Mouse (Mus musculus) CH12.LX (cell line): Measurements from ENCODE around the gene Cacnb4. TPM values are rescaled to one million over a fixed set of nuclear protein-coding genes. Genes with fewer than 3 reads are reported as not detected.

Experiments
- DNase-seq: peaks from one replicate; pipeline ENCODE4 v3.0.0-alpha.2; 2013; ENCODE audit errors: extremely low read depth
- H3K27ac ChIP-seq: 2 replicates; pipeline ENCODE4 v1.5.1; 2012; ENCODE audit warnings: low read depth, mild to moderate bottlenecking, control low read depth, moderate library complexity; ENCODE audit not compliant: insufficient read depth
- H3K27me3 ChIP-seq: replicated peaks from 2 replicates; pipeline ENCODE3; 2012; ENCODE audit warnings: inconsistent platforms
- H3K36me3 ChIP-seq, 2 experiments: replicated peaks in 1 of 2; 2 replicates each; pipeline versions ENCODE3 to v1.6.1; 2012; ENCODE audit warnings: inconsistent platforms in 1 of 2, low read length in 1 of 2, mild to moderate bottlenecking in 1 of 2, mixed read lengths in 1 of 2, moderate library complexity in 1 of 2; ENCODE audit not compliant: control insufficient read depth in 1 of 2, insufficient read depth in 1 of 2
- H3K4me1 ChIP-seq, 2 experiments: 2 replicates each; pipeline ENCODE4 v1.6.1; 2012; ENCODE audit warnings: inconsistent platforms in 1 of 2, moderate library complexity in 1 of 2; ENCODE audit not compliant: insufficient read depth in 2 of 2, control insufficient read depth in 1 of 2
- H3K4me2 ChIP-seq: 2 replicates; pipeline ENCODE4 v1.6.1; 2012; ENCODE audit warnings: low read depth, mild to moderate bottlenecking, control low read depth; ENCODE audit not compliant: poor library complexity, insufficient read depth, severe bottlenecking
- H3K4me3 ChIP-seq, 3 experiments: fragments of 150-350 bp in 1 of 3; sonication (generic) in 1 of 3; replicated peaks in 1 of 3; 2 replicates each; pipeline versions ENCODE3 to v1.5.1; 2011 to 2012; ENCODE audit warnings: low read depth in 2 of 3, low read length in 2 of 3, mild to moderate bottlenecking in 2 of 3, moderate library complexity in 2 of 3, control low read depth in 1 of 3, improper control_type of control experiment in 1 of 3, inconsistent platforms in 1 of 3, mixed read lengths in 1 of 3; ENCODE audit not compliant: poor library complexity in 1 of 3
- H3K79me2 ChIP-seq: replicated peaks from 2 replicates; pipeline ENCODE4 v1.6.1; 2012; ENCODE audit warnings: mild to moderate bottlenecking, moderate library complexity; ENCODE audit not compliant: control insufficient read depth, poor library complexity, insufficient read depth, severe bottlenecking; ENCODE audit errors: extremely low read depth
- H3K9ac ChIP-seq: 2 replicates; pipeline ENCODE4 v1.6.1; 2012; ENCODE audit warnings: low read depth, mild to moderate bottlenecking, control low read depth, moderate library complexity; ENCODE audit not compliant: insufficient read depth
- H3K9me3 ChIP-seq: replicated peaks from 2 replicates; pipeline ENCODE3; 2012; ENCODE audit warnings: low read length, inconsistent platforms, mixed read lengths
- BHLHE40 ChIP-seq: IDR thresholded peaks from 2 replicates; pipeline ENCODE4 v1.6.1; 2011; ENCODE audit warnings: mild to moderate bottlenecking, low read depth, low read length, improper control_type of control experiment
- CHD1 ChIP-seq: IDR thresholded peaks from 2 replicates; pipeline ENCODE4 v1.6.1; 2012; ENCODE audit warnings: low read depth, low read length, improper control_type of control experiment, inconsistent platforms
- CHD2 ChIP-seq: IDR thresholded peaks from 2 replicates; pipeline ENCODE4 v1.6.1; 2011; ENCODE audit warnings: low read length, improper control_type of control experiment
- CTCF ChIP-seq, 2 experiments: IDR thresholded peaks in 1 of 2; conservative IDR thresholded peaks in 1 of 2; 2 replicates each; pipeline ENCODE4 v1.5.1; 2011 to 2012; ENCODE audit warnings: low read depth in 2 of 2, low read length in 2 of 2, improper control_type of control experiment in 1 of 2, inconsistent platforms in 1 of 2, mild to moderate bottlenecking in 1 of 2, moderate library complexity in 1 of 2
- ELF1 ChIP-seq: IDR thresholded peaks from 2 replicates; pipeline ENCODE4 v1.6.1; 2014; ENCODE audit warnings: low read depth, mild to moderate bottlenecking, inconsistent platforms, low read length, improper control_type of control experiment
- EP300 ChIP-seq: IDR thresholded peaks from 2 replicates; pipeline ENCODE4 v1.6.1; 2011; ENCODE audit warnings: low read length, improper control_type of control experiment
- ETS1 ChIP-seq: conservative IDR thresholded peaks from 2 replicates; pipeline ENCODE4 v1.6.1; 2012; ENCODE audit warnings: low read depth, mild to moderate bottlenecking, inconsistent platforms, low read length, improper control_type of control experiment, moderate library complexity
- HCFC1 ChIP-seq: IDR thresholded peaks from 2 replicates; pipeline ENCODE4 v1.6.1; 2012; ENCODE audit warnings: low read depth, mild to moderate bottlenecking, inconsistent platforms, low read length, improper control_type of control experiment
- IRF4 ChIP-seq: IDR thresholded peaks from 2 replicates; pipeline ENCODE4 v1.6.1; 2014; ENCODE audit warnings: low read depth, mild to moderate bottlenecking, inconsistent platforms, low read length, improper control_type of control experiment
- JUND ChIP-seq: conservative IDR thresholded peaks from 2 replicates; pipeline ENCODE4 v1.6.1; 2011; ENCODE audit warnings: low read depth, low read length, improper control_type of control experiment
- KAT2A ChIP-seq: IDR thresholded peaks from 2 replicates; pipeline ENCODE4 v1.6.1; 2012; ENCODE audit warnings: low read length, improper control_type of control experiment, inconsistent platforms; ENCODE audit not compliant: insufficient replicate concordance
- MAFK ChIP-seq: IDR thresholded peaks from 2 replicates; pipeline ENCODE4 v1.6.1; 2011; ENCODE audit warnings: low read length, improper control_type of control experiment; ENCODE audit not compliant: insufficient replicate concordance
- MXI1 ChIP-seq: IDR thresholded peaks from 2 replicates; pipeline ENCODE4 v1.6.1; 2011; ENCODE audit warnings: mild to moderate bottlenecking, low read depth, low read length, improper control_type of control experiment
- NELFE ChIP-seq: IDR thresholded peaks from 2 replicates; pipeline ENCODE4 v1.6.1; 2011; ENCODE audit warnings: low read depth, low read length, improper control_type of control experiment
- PAX5 ChIP-seq: IDR thresholded peaks from 2 replicates; pipeline ENCODE4 v1.6.1; 2012; ENCODE audit warnings: low read length, inconsistent platforms, mixed read lengths
- POLR2A ChIP-seq: IDR thresholded peaks from 2 replicates; pipeline ENCODE4 v1.6.1; 2011; ENCODE audit warnings: low read depth, mild to moderate bottlenecking, improper control_type of control experiment, low read length
- POLR2AphosphoS2 ChIP-seq: IDR thresholded peaks from 2 replicates; pipeline ENCODE4 v1.6.1; 2011; ENCODE audit warnings: low read depth, low read length, improper control_type of control experiment
- RAD21 ChIP-seq: IDR thresholded peaks from 2 replicates; pipeline ENCODE4 v1.6.1; 2011; ENCODE audit warnings: low read depth, mild to moderate bottlenecking, low read length, improper control_type of control experiment, moderate library complexity
- RCOR1 ChIP-seq: conservative IDR thresholded peaks from 2 replicates; pipeline ENCODE4 v1.6.1; 2012; ENCODE audit warnings: low read depth, mild to moderate bottlenecking, inconsistent platforms, low read length, improper control_type of control experiment
- SIN3A ChIP-seq: IDR thresholded peaks from 2 replicates; pipeline ENCODE4 v1.6.1; 2012; ENCODE audit warnings: low read length, improper control_type of control experiment, inconsistent platforms
- TBP ChIP-seq: conservative IDR thresholded peaks from 2 replicates; pipeline ENCODE4 v1.6.1; 2011; ENCODE audit warnings: low read depth, low read length, improper control_type of control experiment
- UBTF ChIP-seq: IDR thresholded peaks from 2 replicates; pipeline ENCODE4 v1.6.1; 2012; ENCODE audit warnings: low read depth, mild to moderate bottlenecking, inconsistent platforms, low read length, improper control_type of control experiment, moderate library complexity
- USF2 ChIP-seq: conservative IDR thresholded peaks from 2 replicates; pipeline ENCODE4 v1.6.1; 2011; ENCODE audit warnings: low read depth, low read length, improper control_type of control experiment
- dilution Hi-C: fragments of 300-500 bp; cut with MboI; formaldehyde crosslinking; loops from 2 replicates; pipeline ENCODE4 v1.14.3; 2020; ENCODE audit warnings: low sequenced_read_pairs; ENCODE audit not compliant: extremely low pct_unique_long_range_greater_than_20kb, extremely low pct_ligation_motif_present
- in situ Hi-C: fragments of 300-500 bp; cut with MboI; formaldehyde crosslinking; loops from 3 replicates; pipeline ENCODE4 v1.14.3; 2019; ENCODE audit warnings: low sequenced_read_pairs, low pct_ligation_motif_present, low pct_unique_long_range_greater_than_20kb, mixed read lengths
- polyA plus RNA-seq: library from polyadenylated mRNA; unstranded; fragments of >175 nt; gene quantifications from 2 replicates; pipeline ENCODE4 v1.2.1, GENCODE M21; 2012; ENCODE audit warnings: low read depth; ENCODE audit not compliant: insufficient read length
- total RNA-seq, 2 experiments: library from RNA; depleted of rRNA; stranded (reverse); fragments of 300-350 nt in 1 of 2; fragments of >200 nt in 1 of 2; gene quantifications; 2 replicates each; pipeline ENCODE4 v1.2.3; 2012 to 2014

The Cacnb4 gene
- total and polyA plus RNA-seq, 3 experiments: 0.77 to 3.4 (median 1.5) TPM

DNA sequence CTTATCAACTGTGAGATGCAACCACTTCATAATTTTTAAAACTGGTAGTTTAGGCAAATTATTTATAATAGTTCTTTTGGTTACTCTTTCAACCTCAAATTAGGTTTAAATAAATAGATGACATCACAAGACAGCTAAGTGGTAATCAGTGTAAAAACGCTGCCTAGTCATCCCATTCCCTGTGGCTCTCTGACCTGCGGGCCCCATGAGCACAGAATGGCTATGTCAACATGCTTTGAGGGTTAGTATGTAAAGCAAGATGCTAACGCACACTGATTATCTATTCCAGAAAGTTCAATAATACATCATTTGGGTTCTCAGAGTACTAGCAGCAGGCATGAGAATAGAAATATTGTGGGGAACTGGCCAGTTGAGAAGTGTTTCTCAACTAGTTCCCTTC is 108.5 kb downstream of the Cacnb4 start:
- no peak overlapping the region for H3K4me2 ChIP-seq
- H3K4me1 ChIP-seq: peaks cover 0 to 8% of the 10 kb centered on the region in 2 experiments; a peak in 1 of 4 replicates
- no peaks in the 10 kb centered on the region for H3K79me2 ChIP-seq
- TF ChIP-seq TBP (no peak), BHLHE40 (no peak), HCFC1 (no peak), CHD2 (no peak), ELF1 (no peak)
- dilution Hi-C loops: no loop called here
- H3K27me3 ChIP-seq: no peaks in the 10 kb centered on the region
- no peak for DNase-seq
- no peak overlapping the region for H3K9ac ChIP-seq
- H3K9me3 ChIP-seq: no peaks in the 10 kb centered on the region
- H3K36me3 ChIP-seq: no peaks in the 10 kb centered on the region
- H3K27ac ChIP-seq: no peak overlapping the region
- in situ Hi-C loops: no loop called here
- H3K4me3 ChIP-seq: no peak overlapping the region

DNA sequence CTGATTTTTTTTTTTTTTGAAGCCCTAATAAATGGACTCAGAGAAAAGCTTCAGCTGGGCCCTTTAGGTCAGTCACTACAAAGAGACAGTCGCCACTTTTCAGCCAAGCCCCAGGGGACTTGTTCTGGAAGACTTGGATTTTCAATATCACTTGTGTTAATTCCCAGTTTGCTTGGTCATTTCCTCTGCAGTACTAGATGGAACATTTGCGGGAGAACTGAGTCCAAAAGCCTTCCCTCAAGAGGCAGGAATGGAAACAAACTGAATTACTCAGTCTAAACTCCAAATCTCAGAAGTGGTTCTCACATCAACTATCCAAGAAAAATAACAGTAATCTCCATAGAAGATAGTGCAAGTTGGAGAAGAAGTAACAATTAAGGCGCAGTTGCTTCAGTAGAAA is 109.2 kb downstream of the Cacnb4 start:
- H3K4me1 ChIP-seq: peaks cover 0 to 8% of the 10 kb centered on the region in 2 experiments; a peak in 1 of 4 replicates
- H3K36me3 ChIP-seq: no peaks in the 10 kb centered on the region
- dilution Hi-C loops (no loop called here), in situ Hi-C loops (no loop called here)
- H3K27ac ChIP-seq: no peak overlapping the region
- H3K27me3 ChIP-seq: no peaks in the 10 kb centered on the region
- TF ChIP-seq RAD21 (no peak), SIN3A (no peak), NELFE (no peak), POLR2AphosphoS2 (no peak), ETS1 (no peak), MXI1 (no peak), CHD1 (no peak), MAFK (no peak), POLR2A (no peak), IRF4 (no peak), PAX5 (no peak), EP300 (no peak), RCOR1 (no peak), UBTF (no peak), JUND (no peak), KAT2A (no peak), CTCF (conservative IDR thresholded peaks at IDR 0.05 in 1 of 2, IDR thresholded peaks at IDR 0.05 in 1 of 2; ENCODE audit: low read depth in 2 of 2, low read length in 2 of 2) (no peak), USF2 (no peak), HCFC1 (no peak)
- no peak for DNase-seq
- no peaks in the 10 kb centered on the region for H3K9me3 ChIP-seq
- H3K4me3 ChIP-seq: no peak overlapping the region
- no peaks in the 10 kb centered on the region for H3K79me2 ChIP-seq
- H3K9ac ChIP-seq: no peak overlapping the region
- H3K4me2 ChIP-seq: no peak overlapping the region
